Mouse (Mus musculus) liver, adult 2 months (tissue): Measurements from ENCODE around the gene 1700088E04Rik. TPM values are rescaled to one million over a fixed set of nuclear protein-coding genes. Genes with fewer than 3 reads are reported as not detected.

ENCODE experiments used
- DNase-seq: peaks from one replicate; pipeline ENCODE4 v3.0.0-alpha.2; 2011; ENCODE audit warnings: low read depth, low spot score; ENCODE audit errors: extremely low read depth
- H3K27ac ChIP-seq: fragments of 200-500 bp; replicated peaks from 2 replicates; pipeline ENCODE4 v1.5.1; 2012; ENCODE audit warnings: low read depth, mild to moderate bottlenecking, control low read depth, inconsistent platforms, low read length; ENCODE audit not compliant: insufficient read depth
- H3K27me3 ChIP-seq: fragments of 200-500 bp; 2 replicates; pipeline ENCODE4 v1.6.1; 2012; ENCODE audit warnings: mild to moderate bottlenecking, moderate library complexity, low read length, inconsistent platforms; ENCODE audit not compliant: control insufficient read depth, insufficient read depth
- H3K36me3 ChIP-seq: fragments of 200-500 bp; 2 replicates; pipeline ENCODE4 v1.6.1; 2012; ENCODE audit warnings: low read length, inconsistent platforms; ENCODE audit not compliant: control insufficient read depth, insufficient read depth
- H3K4me1 ChIP-seq: fragments of 200-500 bp; 2 replicates; pipeline ENCODE4 v1.6.1; 2011; ENCODE audit warnings: low read length; ENCODE audit not compliant: control insufficient read depth, insufficient read depth
- H3K4me3 ChIP-seq: fragments of 200-500 bp; 2 replicates; pipeline ENCODE4 v1.5.1; 2011; ENCODE audit warnings: low read depth, mild to moderate bottlenecking, control low read depth, low read length, moderate library complexity; ENCODE audit not compliant: insufficient read depth
- H3K79me2 ChIP-seq: fragments of 200-500 bp; 2 replicates; pipeline ENCODE4 v1.6.1; 2012; ENCODE audit warnings: inconsistent platforms, mild to moderate bottlenecking, low read length, moderate library complexity; ENCODE audit not compliant: control insufficient read depth, insufficient read depth
- H3K9ac ChIP-seq: fragments of 200-500 bp; 2 replicates; pipeline ENCODE4 v1.6.1; 2012; ENCODE audit warnings: low read depth, mild to moderate bottlenecking, control low read depth, inconsistent platforms, low read length
- CTCF ChIP-seq: fragments of 200-500 bp; IDR thresholded peaks from 2 replicates; pipeline ENCODE4 v1.5.1; 2011; ENCODE audit warnings: low read depth, low read length, control low read depth
- POLR2A ChIP-seq: fragments of 200-500 bp; IDR thresholded peaks from 2 replicates; pipeline ENCODE4 v1.6.1; 2011; ENCODE audit warnings: low read length, control low read depth; ENCODE audit not compliant: insufficient read depth; ENCODE audit errors: extremely low read depth
- WGBS: fragments of 180-500 bp; shearing (Covaris S2); methylation state at CpG from one replicate; pipeline ENCODE4 v1.1.7; 2018; 5-methylcytosine and 5-hydroxymethylcytosine counted together
- polyA plus RNA-seq: library from polyadenylated mRNA; depleted of rRNA; stranded (reverse); fragments of >200 nt; gene quantifications from 2 replicates; pipeline ENCODE4 v1.2.3, GENCODE M21; 2012
- total RNA-seq: library from RNA; depleted of rRNA; stranded (reverse); fragments of >200 nt; gene quantifications from 2 replicates; pipeline ENCODE4 v1.2.3, GENCODE M21; 2014

Gene 1700088E04Rik
- total and polyA plus RNA-seq, 2 experiments, result 0.65 TPM

DNA sequence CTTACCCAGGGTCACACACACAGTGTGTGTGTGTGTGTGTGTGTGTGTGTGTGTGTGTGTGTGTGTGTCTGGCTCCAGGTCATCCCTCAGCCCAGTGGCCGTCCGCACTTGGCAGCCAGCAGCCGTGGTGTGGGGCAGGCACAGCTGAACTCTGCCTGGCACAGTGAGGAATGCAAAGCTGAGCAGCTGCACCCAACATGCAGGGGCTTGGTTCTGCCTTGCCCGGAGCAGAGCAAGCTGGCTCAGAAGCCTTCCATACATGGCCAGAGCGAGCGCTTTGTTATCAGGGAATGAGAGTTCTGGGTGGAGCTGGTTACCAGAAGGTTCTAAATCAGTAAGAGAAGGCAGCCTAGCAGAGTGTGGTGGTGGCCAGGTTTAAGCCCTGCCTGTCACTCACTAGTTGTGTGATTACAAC lies 43.4 kb downstream of the 1700088E04Rik start:
- 26% methylated on average over 6 of the region's 6 CpGs for WGBS
- H3K36me3 ChIP-seq, result peaks cover 13% of the 10 kb centered on the region; the same call in 1 of the 2 replicates
- DNase-seq, result peak; percentile 57
- H3K27me3 ChIP-seq, result no peaks in the 10 kb centered on the region
- H3K79me2 ChIP-seq, result no peaks in the 10 kb centered on the region
- no peak overlapping the region for H3K4me3 ChIP-seq
- TF ChIP-seq POLR2A (no peak), CTCF (no peak)
- peak overlapping the region; percentile 9; the same call in 1 of the 2 replicates for H3K9ac ChIP-seq
- peaks cover 12% of the 10 kb centered on the region for H3K4me1 ChIP-seq
- H3K27ac ChIP-seq, result no peak overlapping the region

DNA sequence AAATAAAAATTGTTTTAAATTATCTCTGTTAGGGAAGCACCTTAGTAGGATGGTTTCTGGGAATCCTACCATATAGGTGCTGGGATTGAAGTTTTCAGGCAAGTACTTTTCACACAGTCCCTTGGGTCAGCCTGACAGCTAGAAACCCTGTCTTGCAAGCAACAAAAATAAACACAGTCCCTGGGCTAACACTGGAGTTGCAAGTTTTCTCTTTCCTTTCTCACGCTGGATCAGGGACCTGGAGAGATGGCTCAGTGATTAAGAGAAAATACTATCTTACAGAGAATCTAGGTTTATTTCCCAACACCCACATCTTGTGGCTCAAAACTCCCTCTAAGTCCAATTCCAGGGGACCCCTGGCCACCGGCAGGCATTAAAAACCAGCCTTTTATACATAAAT lies 43.9 kb downstream of the 1700088E04Rik start:
- Histone ChIP-seq H3K27me3 (no peaks in the 10 kb centered on the region), H3K9ac (no peak overlapping the region), H3K79me2 (no peaks in the 10 kb centered on the region), H3K4me3 (no peak overlapping the region), H3K36me3 (peaks cover 13% of the 10 kb centered on the region; the same call in 1 of the 2 replicates), H3K4me1 (peaks cover 12% of the 10 kb centered on the region), H3K27ac (no peak overlapping the region)
- peak; percentile 42 for DNase-seq
- WGBS, result 19% methylated on average over 2 of the region's 2 CpGs
- TF ChIP-seq POLR2A (no peak), CTCF (no peak)

- Histone ChIP-seq H3K36me3 (peaks cover 17% of the 10 kb centered on the region; the same call in 1 of the 2 replicates), H3K27ac (no peak overlapping the region), H3K9ac (no peak overlapping the region), H3K4me3 (no peak overlapping the region), H3K79me2 (no peaks in the 10 kb centered on the region), H3K4me1 (peaks cover 12% of the 10 kb centered on the region), H3K27me3 (no peaks in the 10 kb centered on the region)
- WGBS, result 72% methylated on average over 3 of the region's 3 CpGs
- TF ChIP-seq CTCF (no peak), POLR2A (no peak)
- no peak for DNase-seq
Observed at GRCm38 (mm10) chr15:79096556-79096955, 44.5 kb downstream of the 1700088E04Rik start.

DNA sequence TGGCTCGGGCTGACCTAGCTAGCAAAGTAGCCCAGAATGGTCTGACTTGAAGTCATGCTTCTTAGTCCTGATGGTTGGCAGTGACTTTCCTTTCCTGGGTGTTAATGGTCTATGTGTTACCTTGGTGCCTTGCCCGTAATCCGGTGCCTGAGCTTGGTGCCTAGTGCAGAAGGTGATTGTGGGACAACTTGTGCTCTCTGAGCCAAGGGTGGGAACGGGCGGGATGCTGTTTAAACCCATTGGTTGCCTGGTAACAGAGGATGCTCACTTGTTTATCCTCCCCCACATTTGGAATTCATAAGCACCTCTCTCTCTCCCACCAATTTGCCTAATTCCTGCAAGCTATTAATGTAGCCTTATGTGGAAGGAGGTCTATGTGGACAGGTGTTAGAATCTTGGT lies 45.6 kb downstream of the 1700088E04Rik start:
- no peak for DNase-seq
- H3K4me1 ChIP-seq, result peaks cover 12% of the 10 kb centered on the region
- peaks cover 25% of the 10 kb centered on the region; the same call in 1 of the 2 replicates for H3K36me3 ChIP-seq
- whole genome bisulfite sequencing, result 92% methylated on average over 5 of the region's 5 CpGs
- H3K9ac ChIP-seq, result no peak overlapping the region
- TF ChIP-seq POLR2A (no peak), CTCF (no peak)
- H3K27ac ChIP-seq, result no peak overlapping the region
- H3K4me3 ChIP-seq, result no peak overlapping the region
- H3K27me3 ChIP-seq, result no peaks in the 10 kb centered on the region
- H3K79me2 ChIP-seq, result no peaks in the 10 kb centered on the region

DNA sequence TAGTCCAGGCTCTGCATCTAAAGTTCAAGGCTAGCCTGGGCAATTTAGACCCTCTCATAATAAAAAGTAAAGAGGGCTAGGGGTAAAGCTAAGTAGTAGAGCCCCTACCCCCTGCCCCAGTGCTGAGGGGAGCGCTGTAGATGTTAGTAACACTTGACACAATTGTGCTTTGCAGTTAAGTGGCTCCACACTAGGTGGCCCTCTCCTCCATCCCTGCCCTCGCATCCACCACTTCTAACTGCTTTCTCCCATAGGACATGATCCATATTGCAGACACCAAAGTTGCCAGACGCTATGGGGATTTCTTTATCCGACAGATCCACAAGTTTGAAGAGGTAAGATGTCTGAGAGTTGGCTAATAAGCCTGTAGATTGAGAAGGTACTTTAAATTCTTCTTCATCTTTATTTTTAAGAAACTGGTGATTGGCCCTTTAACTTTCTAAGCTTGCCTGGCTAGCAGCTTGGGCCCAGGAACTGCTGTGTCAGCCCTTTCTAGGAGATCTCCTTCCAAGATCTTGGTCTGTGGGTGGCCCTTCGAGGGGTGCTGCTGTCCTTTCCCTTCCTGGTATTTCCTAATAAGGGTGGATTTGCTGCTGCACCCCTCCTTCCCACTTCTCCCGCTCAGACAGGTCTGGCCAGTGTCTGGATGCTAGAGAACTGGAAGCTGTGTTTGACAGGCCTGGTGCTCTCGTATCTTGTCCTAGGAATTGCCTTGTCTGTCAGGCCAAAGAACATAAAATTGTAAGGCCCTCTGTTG lies 47.8 kb downstream of the 1700088E04Rik start:
- no peaks in the 10 kb centered on the region for H3K79me2 ChIP-seq
- H3K9ac ChIP-seq, result no peak overlapping the region
- 73% methylated on average over 7 of the region's 7 CpGs for WGBS
- H3K4me1 ChIP-seq, result peaks cover 10% of the 10 kb centered on the region
- no peaks in the 10 kb centered on the region for H3K27me3 ChIP-seq
- H3K27ac ChIP-seq, result no peak overlapping the region
- TF ChIP-seq CTCF, result peak; percentile 61
- TF ChIP-seq POLR2A, result no peak
- H3K4me3 ChIP-seq, result no peak overlapping the region
- H3K36me3 ChIP-seq, result peaks cover 35% of the 10 kb centered on the region
- DNase-seq, result no peak

GRCm38 (mm10) chr15:79092284-79092683 lies 48.8 kb downstream of the 1700088E04Rik start:
- TF ChIP-seq CTCF, result no peak
- no peak for TF ChIP-seq POLR2A
- 89% methylated on average over 6 of the region's 6 CpGs for WGBS
- Histone ChIP-seq H3K27ac (no peak overlapping the region), H3K4me3 (no peak overlapping the region), H3K9ac (no peak overlapping the region), H3K27me3 (no peaks in the 10 kb centered on the region), H3K36me3 (peaks cover 39% of the 10 kb centered on the region), H3K4me1 (peaks cover under 1% of the 10 kb centered on the region), H3K79me2 (no peaks in the 10 kb centered on the region)
- no peak for DNase-seq
